Mouse (Mus musculus) limb, embryonic 11.5 days (tissue): ENCODE results near the gene Ppm1h. TPM values are rescaled to one million over a fixed set of nuclear protein-coding genes. Genes with fewer than 3 reads are reported as not detected.

Source experiments
- ATAC-seq: fragments of 200-750 bp; cut with Nextera tagmentation; 2 replicates; pipeline ENCODE4 v1.8.0; 2017; ENCODE audit warnings: low read depth; ENCODE audit not compliant: insufficient number of reproducible peaks, low FRiP score, low TSS enrichment
- DNase-seq: peaks from one replicate; pipeline ENCODE4 v3.0.0-alpha.2; 2015; ENCODE audit warnings: low spot score
- H3K27ac ChIP-seq: fragments of 300-500 bp; sonication (generic); replicated peaks from 2 replicates; pipeline ENCODE4 v1.5.1; 2014; ENCODE audit warnings: low read depth, mild to moderate bottlenecking, low read length
- H3K27me3 ChIP-seq: fragments of 300-500 bp; sonication (generic); 2 replicates; pipeline ENCODE4 v1.6.1; 2014; ENCODE audit warnings: mild to moderate bottlenecking, low read length, mixed read lengths; ENCODE audit not compliant: control insufficient read depth, insufficient read depth
- H3K36me3 ChIP-seq: fragments of 300-500 bp; sonication (generic); 2 replicates; pipeline ENCODE4 v1.6.1; 2014; ENCODE audit warnings: mild to moderate bottlenecking, low read length, moderate library complexity, mixed read lengths; ENCODE audit not compliant: control insufficient read depth, insufficient read depth
- H3K4me1 ChIP-seq: fragments of 300-500 bp; sonication (generic); 2 replicates; pipeline ENCODE4 v1.6.1; 2014; ENCODE audit warnings: low read length, mixed read lengths; ENCODE audit not compliant: control insufficient read depth, insufficient read depth
- H3K4me2 ChIP-seq: fragments of 300-500 bp; sonication (generic); 2 replicates; pipeline ENCODE4 v1.6.1; 2014; ENCODE audit warnings: low read depth, mild to moderate bottlenecking, moderate library complexity; ENCODE audit not compliant: severe bottlenecking
- H3K4me3 ChIP-seq: fragments of 300-500 bp; sonication (generic); 2 replicates; pipeline ENCODE4 v1.5.1; 2014; ENCODE audit warnings: low read depth, low read length
- H3K9ac ChIP-seq: fragments of 300-500 bp; sonication (generic); 2 replicates; pipeline ENCODE4 v1.6.1; 2014; ENCODE audit warnings: mild to moderate bottlenecking, low read length
- H3K9me3 ChIP-seq: fragments of 300-500 bp; sonication (generic); 2 replicates; pipeline ENCODE4 v1.6.1; 2016; ENCODE audit warnings: low read length; ENCODE audit not compliant: control insufficient read depth
- WGBS: fragments of 180-500 bp; shearing (Covaris S2); extraction: QIAGEN DNeasy Blood & Tissue Kit; methylation state at CpG from one replicate; pipeline ENCODE4 v1.1.7; 2014; 5-methylcytosine and 5-hydroxymethylcytosine counted together
- polyA plus RNA-seq: library from polyadenylated mRNA; unstranded; fragments of >200 nt; fragmentation: Nextera tagmentation; extraction: Ambion mirVana; gene quantifications from 2 replicates; pipeline ENCODE4 v1.2.1, GENCODE M21; 2014

Ppm1h gene
- polyA plus RNA-seq, 1 experiment from 2014 or later: 5.1 TPM

DNA sequence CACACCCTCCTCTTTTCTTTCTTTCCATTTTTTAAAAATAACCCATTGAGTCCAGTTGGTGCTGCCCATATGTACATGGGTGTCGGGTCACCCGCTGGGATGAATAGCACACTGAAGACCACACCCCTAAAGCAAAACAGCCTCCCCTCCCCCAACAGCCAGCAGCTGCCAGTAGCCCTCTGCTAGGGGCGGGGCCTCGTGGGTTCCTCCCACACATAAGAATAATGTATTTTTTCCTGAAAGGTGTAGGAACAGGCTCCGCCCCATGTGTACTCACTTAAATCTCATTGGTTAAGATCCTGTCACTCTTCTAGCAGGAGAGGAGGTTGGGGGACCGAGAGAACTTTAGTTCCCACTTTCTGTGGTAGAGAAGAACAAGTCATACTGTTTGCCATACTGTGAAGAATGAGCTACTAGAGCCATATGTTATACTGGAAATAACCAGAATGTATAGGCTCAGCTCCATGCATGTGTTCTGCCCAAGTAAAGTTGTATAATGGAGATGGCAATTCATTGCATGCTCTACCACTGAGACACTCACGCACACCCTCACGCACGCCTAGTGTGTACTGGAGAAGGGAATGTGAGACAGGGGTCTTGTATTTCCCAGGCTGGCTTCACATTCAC is 231.0 kb downstream of the Ppm1h start:
- WGBS: 85% methylated on average over 9 of the region's 9 CpGs
- DNase-seq: no peak
- Histone ChIP-seq H3K4me1 (peaks cover 39% of the 10 kb centered on the region), H3K4me2 (no peak overlapping the region), H3K27me3 (no peaks in the 10 kb centered on the region), H3K27ac (0 out of 2 replicates have a peak overlapping the region, but pooled peaks have one; percentile 37), H3K4me3 (no peak overlapping the region), H3K9me3 (no peaks in the 10 kb centered on the region), H3K9ac (no peak overlapping the region), H3K36me3 (no peaks in the 10 kb centered on the region)
- ATAC-seq: no peak

DNA sequence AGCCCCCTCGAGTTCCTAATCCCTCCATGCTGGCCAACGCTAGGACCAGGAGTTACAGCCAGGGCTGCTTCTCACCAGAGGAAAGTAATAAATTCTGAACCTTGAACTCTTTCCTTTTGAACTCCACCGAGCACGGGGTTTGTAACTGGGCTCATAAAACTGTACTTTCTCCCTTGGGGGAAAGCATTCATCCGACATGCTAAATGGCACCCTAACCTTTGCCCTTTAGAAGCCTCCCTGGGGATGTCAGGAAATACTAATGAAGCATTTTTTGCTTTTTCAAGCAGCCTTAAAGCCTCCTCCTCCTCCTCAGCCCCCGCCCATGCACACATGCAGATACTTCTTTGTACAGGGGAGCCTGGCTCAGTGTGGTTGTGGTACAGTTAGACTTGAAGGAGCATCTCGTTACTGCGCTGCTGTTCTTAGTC is 232.2 kb downstream of the Ppm1h start:
- WGBS: 2% methylated on average over 8 of the region's 8 CpGs
- peak; percentile 85 for DNase-seq
- H3K4me1 ChIP-seq: peaks cover 43% of the 10 kb centered on the region
- no peak overlapping the region for H3K4me3 ChIP-seq
- H3K27ac ChIP-seq: peak overlapping the region; percentile 100
- no peaks in the 10 kb centered on the region for H3K36me3 ChIP-seq
- peak overlapping the region; percentile 43; the same call in 1 of the 2 replicates for H3K4me2 ChIP-seq
- peak; percentile 72 for ATAC-seq
- H3K27me3 ChIP-seq: no peaks in the 10 kb centered on the region
- no peaks in the 10 kb centered on the region for H3K9me3 ChIP-seq
- H3K9ac ChIP-seq: peak overlapping the region; percentile 9; the same call in 1 of the 2 replicates

DNA sequence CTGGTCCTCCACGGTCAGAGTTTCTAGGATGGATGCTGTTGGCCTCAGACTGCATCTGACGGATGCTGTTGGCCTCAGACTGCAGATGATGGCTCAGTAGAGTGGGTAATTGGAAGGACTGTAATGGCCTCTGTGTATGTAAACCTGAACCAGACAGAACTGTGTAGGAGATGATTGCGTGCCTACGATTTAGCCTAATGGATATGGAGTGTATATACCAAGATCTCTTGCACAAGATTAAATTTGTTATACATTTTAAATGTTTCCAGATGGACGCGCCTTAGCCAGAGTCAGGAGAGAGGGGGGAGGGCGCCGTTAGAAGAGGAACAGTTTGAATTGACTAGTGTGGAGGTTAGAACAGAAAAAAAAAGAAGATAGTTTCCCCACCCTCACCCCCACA is 233.1 kb downstream of the Ppm1h start:
- H3K4me3 ChIP-seq: no peak overlapping the region
- H3K36me3 ChIP-seq: no peaks in the 10 kb centered on the region
- ATAC-seq (no peak; the same call in 1 of the 2 replicates), DNase-seq (peak; percentile 65)
- peak overlapping the region; percentile 5; the same call in 1 of the 2 replicates for H3K9ac ChIP-seq
- no peaks in the 10 kb centered on the region for H3K27me3 ChIP-seq
- H3K4me2 ChIP-seq: peak overlapping the region; percentile 43
- no peaks in the 10 kb centered on the region for H3K9me3 ChIP-seq
- peak overlapping the region; percentile 100 for H3K27ac ChIP-seq
- 6% methylated on average over 8 of the region's 8 CpGs for WGBS
- peaks cover 48% of the 10 kb centered on the region for H3K4me1 ChIP-seq

DNA sequence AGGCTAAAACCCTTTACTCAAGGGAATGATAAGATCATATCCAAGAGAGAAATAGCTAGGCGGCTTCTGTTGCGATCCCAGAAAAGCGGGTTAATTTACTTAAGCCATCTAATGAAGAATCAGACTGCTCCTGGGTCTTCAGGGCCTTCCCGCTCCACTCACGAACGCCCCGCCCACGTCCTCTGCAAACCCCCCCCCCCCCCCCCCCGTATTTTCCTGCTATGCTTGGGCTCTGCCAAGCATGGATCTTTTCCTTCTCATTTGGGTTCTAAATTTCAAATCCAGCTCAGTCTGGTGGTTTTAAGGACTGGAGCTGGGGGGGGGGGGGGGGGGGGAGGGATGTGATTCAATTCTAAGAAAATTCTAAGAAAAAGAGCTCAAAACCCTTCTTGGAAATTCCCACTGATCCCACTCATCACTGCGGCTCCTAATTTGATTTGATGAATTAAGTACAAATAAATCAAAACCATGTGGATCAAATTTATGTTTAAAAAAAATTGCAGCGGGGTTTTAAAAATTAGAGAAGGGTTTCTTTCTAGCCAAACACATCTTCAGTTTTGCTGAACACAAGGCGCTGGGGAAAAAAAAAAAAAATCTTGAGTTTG is 233.6 kb downstream of the Ppm1h start:
- 9% methylated on average over 10 of the region's 12 CpGs for WGBS
- H3K4me1 ChIP-seq: peaks cover 48% of the 10 kb centered on the region
- ATAC-seq: no peak
- peak overlapping the region; percentile 69 for H3K9ac ChIP-seq
- peak overlapping the region; percentile 100 for H3K27ac ChIP-seq
- no peak for DNase-seq
- H3K4me2 ChIP-seq: peak overlapping the region; percentile 43
- no peaks in the 10 kb centered on the region for H3K9me3 ChIP-seq
- peak overlapping the region; percentile 14; the same call in 1 of the 2 replicates for H3K4me3 ChIP-seq
- no peaks in the 10 kb centered on the region for H3K27me3 ChIP-seq
- no peaks in the 10 kb centered on the region for H3K36me3 ChIP-seq

DNA sequence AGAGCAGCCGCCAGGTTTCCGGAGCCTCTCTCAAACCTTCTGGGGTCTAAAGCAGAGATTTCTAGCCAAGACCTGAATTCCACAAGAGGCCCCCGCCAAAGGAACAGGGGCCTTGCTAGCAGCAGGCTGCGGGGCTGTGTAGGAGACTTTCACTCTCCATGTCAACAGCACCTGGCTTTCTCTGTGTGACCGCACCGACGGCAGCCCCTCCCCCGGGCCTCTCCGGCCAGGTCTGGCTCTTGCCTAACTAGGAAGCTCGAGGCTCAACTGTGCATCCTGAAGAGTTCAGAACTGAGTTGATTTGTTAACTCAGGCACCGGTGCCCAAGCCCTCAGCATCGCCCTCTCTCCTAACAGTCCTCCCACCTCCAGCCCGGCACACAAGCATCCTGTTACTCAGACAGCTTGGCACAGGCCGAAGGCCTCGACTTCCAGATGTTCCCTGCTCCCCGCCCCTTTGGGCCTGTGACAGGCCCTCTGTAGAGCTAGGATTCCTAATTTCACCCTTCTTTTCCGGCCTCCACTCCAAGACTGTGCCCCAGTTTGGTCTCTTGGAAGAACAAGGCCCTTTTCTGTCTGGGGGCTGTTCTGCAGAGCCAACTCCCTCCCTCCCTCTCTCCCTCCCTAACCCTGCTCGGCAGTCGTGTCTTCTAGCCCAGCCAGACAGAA is 234.3 kb downstream of the Ppm1h start:
- Histone ChIP-seq H3K4me3 (peak overlapping the region; percentile 14), H3K36me3 (no peaks in the 10 kb centered on the region), H3K4me1 (peaks cover 50% of the 10 kb centered on the region), H3K27me3 (no peaks in the 10 kb centered on the region), H3K9ac (peak overlapping the region; percentile 69), H3K27ac (peak overlapping the region; percentile 100), H3K9me3 (no peaks in the 10 kb centered on the region), H3K4me2 (peak overlapping the region; percentile 43)
- ATAC-seq (peak; percentile 82), DNase-seq (peak; percentile 88)
- WGBS: 2% methylated on average over 19 of the region's 19 CpGs

DNA sequence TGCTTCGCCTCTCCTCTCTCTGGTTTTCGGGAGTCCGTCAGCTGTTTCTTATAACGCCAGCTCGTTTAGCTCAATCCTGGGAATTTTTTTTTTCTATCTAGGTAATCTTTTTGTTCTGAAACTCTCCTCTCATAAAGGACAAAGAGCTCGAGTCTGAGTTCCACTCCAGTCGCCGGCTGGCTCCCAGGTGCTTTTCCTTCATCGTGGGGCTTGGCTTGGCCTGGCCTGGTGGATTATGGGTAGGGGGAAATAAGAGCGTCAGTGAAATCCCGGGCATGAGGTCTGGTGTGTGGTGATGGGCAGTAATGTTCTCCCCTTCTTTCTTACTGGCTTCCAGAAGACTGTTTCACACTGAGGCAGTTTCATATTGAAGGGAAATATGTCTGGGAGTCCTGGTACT is 234.8 kb downstream of the Ppm1h start:
- H3K9ac ChIP-seq: peak overlapping the region; percentile 69
- DNase-seq (peak; percentile 68), ATAC-seq (no peak)
- H3K4me1 ChIP-seq: peaks cover 50% of the 10 kb centered on the region
- H3K27ac ChIP-seq: peak overlapping the region; percentile 100
- H3K4me2 ChIP-seq: peak overlapping the region; percentile 43; the same call in 1 of the 2 replicates
- H3K36me3 ChIP-seq: no peaks in the 10 kb centered on the region
- no peaks in the 10 kb centered on the region for H3K9me3 ChIP-seq
- no peak overlapping the region for H3K4me3 ChIP-seq
- H3K27me3 ChIP-seq: no peaks in the 10 kb centered on the region
- WGBS: 14% methylated on average over 11 of the region's 11 CpGs

DNA sequence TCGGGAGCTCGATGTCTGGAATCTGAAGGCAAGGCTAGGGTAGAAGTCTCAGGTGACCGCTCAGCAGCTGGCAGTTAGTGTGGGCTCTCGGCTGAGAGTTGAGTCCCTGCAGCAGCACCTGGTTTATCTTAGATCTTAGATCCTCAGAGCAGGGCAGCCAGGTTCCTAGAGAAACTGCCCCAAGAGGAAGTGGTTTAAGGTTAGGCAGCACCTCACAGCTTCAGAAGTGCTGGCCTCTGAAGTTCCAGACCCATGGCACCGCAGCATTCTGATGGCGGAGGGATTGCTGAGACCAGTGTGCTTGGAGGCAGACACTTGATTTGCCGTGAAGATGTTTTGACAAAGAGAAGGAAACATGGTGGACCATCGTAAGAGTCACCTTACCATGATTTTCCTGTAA is 237.3 kb downstream of the Ppm1h start:
- no peaks in the 10 kb centered on the region for H3K9me3 ChIP-seq
- peaks cover 37% of the 10 kb centered on the region for H3K4me1 ChIP-seq
- H3K27me3 ChIP-seq: no peaks in the 10 kb centered on the region
- H3K4me3 ChIP-seq: no peak overlapping the region
- no peak overlapping the region for H3K9ac ChIP-seq
- peak overlapping the region; percentile 76 for H3K27ac ChIP-seq
- DNase-seq: no peak
- no peaks in the 10 kb centered on the region for H3K36me3 ChIP-seq
- WGBS: 54% methylated on average over 8 of the region's 8 CpGs
- no peak overlapping the region for H3K4me2 ChIP-seq
- ATAC-seq: no peak

DNA sequence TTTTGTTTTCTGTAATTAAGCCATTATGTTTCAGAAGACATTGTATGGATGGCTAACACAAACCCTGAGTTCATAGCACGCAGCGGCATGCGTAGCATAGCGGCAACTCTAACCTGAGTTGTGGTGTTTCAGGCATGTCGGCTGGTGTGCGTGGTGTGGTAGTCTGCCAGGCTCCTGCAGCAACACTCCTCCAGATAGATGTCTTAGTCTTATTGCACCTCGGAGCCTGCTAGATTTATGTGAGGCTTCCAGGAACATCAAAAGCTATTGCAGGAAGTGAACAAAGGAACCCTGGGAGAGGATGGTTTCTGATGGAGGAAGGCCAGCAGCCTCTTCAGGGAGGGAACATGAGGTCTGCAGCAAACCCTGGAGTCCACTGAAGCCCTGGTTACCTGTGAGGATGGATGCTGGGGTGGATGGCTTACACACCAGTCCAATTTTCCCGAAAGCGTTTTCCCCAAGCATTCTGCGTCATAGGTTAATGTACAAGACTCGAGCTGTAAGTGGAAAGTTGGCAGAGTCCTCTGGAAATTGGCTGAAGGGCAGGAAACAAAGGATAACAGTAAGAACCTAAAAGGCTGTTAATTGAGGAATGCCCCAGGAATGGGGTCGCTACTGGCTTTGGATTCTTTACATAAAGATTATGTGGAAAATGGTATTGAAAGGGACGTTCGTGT is 239.2 kb downstream of the Ppm1h start:
- no peak overlapping the region for H3K4me2 ChIP-seq
- H3K4me1 ChIP-seq: peaks cover 25% of the 10 kb centered on the region; the same call in 1 of the 2 replicates
- H3K27ac ChIP-seq: no peak overlapping the region
- no peak for ATAC-seq
- H3K27me3 ChIP-seq: no peaks in the 10 kb centered on the region
- H3K9me3 ChIP-seq: no peaks in the 10 kb centered on the region
- no peak for DNase-seq
- no peak overlapping the region for H3K9ac ChIP-seq
- no peaks in the 10 kb centered on the region for H3K36me3 ChIP-seq
- no peak overlapping the region for H3K4me3 ChIP-seq
- WGBS: 82% methylated on average over 14 of the region's 14 CpGs
